Mouse (Mus musculus) cortical plate, adult 2 months (tissue): ENCODE data around the gene Zfand3.

Experiments used
- CTCF ChIP-seq: fragments of 200-500 bp; IDR thresholded peaks from 2 replicates; pipeline ENCODE4 v1.5.1; 2011; ENCODE audit warnings: mild to moderate bottlenecking, control low read depth, low read length; ENCODE audit not compliant: insufficient read depth; ENCODE audit errors: extremely low read depth
- POLR2A ChIP-seq: fragments of 200-500 bp; IDR thresholded peaks from 2 replicates; pipeline ENCODE4 v1.6.1; 2011; ENCODE audit warnings: mild to moderate bottlenecking, low read length, control low read depth; ENCODE audit not compliant: insufficient read depth; ENCODE audit errors: extremely low read depth

GRCm38 (mm10) chr17:29981568-29981967 lies 23.0 kb upstream of the Zfand3 start:
- no peak for TF ChIP-seq CTCF
- TF ChIP-seq POLR2A: no peak
